Mouse (Mus musculus): ENCODE results near the gene Tax1bp3.

The Tax1bp3 gene

GRCm38 (mm10) chr11:73172186-73172585, 4.7 kb upstream of the Tax1bp3 start:
- DNase-seq (ENCODE audit: inconsistent age in 2 of 2, low spot score in 1 of 2): peak in 1 of 2 experiments; percentile 64

DNA sequence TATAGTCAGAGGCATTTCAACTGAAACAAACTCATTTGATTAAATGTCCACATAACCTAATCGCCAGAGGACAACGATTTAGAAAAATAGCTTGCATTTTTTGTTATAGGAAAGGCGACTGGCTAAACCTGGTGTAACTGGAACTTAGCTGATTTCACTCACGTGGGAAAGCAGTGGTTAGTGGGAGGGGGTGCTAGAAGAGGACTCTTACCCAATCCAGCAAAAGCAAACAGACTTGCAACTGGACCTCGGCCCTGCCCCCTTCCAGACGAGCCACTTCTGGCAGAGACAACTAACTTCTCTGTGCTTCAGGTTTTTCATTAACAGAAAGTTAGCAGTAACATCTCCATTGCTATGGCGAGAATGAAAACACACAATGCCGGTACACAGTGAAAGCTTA, 1.3 kb upstream of the Tax1bp3 start:
- DNase-seq (ENCODE audit: inconsistent age in 2 of 2, low spot score in 1 of 2): peak; percentile 28 to 56

DNA sequence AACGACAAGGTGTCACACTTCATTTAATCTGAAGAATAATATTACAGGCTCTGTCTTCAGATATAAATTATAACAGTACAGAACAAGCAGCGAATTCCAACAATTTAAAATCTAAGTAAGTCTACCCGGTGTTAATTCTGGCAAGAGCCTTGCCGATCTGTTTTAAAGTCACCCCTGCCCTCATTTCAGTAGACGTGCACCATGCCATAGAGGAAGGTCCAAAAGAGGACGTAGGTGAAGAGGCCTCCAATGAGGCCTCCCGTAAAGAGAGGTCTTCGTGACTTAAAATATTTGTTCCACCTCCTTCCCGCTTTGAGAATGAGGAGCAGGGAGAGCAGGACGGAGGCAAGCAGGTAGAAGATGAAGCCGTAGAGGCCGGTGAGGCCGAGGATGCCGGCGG, 697 bp upstream of the Tax1bp3 start:
- DNase-seq (ENCODE audit: inconsistent age in 2 of 2, low spot score in 1 of 2): peak in 1 of 2 experiments; percentile 44

GRCm38 (mm10) chr11:73177509-73177875, 609 bp downstream of the Tax1bp3 start:
- DNase-seq (ENCODE audit: inconsistent age in 2 of 2, low spot score in 1 of 2): peak; percentile 90 to 95

GRCm38 (mm10) chr11:73177895-73178294, 1.0 kb downstream of the Tax1bp3 start:
- no peak for DNase-seq (ENCODE audit: inconsistent age in 2 of 2, low spot score in 1 of 2)

DNA sequence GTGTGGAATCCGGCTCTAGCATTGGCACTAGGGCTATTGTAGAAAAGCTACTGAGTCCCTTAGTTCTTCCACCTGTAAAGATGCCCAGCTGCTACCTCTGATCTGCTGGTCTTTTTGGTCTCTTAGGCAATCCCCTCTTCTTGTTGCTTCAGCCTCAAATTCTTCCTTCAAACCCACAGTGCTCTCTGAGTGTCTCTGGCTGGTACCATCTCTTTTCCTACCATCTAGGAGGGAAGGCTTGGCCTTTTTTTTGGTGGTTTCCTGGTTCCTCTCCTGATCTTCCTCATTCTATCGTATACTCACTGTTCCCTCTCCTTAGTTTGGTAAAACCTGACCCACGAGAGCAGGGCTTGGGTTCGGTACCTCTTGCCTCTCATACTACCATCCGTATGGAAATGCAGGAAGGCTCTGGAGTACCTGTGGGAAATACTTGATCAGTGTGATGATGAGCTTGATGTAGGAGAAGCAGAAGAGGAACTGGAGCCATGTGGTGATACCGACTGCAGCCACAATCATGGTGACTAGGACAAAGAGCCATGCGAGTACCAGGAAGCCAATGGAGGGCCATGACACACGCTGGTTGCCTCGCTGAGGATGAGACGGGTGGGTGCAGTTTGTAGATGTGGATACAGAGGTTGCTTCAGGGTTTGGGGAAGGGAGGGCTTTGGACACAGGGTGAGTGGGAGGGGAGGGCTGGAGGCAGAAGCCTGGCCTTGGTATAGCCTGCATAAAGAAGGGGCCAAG, 9.2 kb downstream of the Tax1bp3 start:
- no peak for DNase-seq (ENCODE audit: inconsistent age in 2 of 2, low spot score in 1 of 2)

- no peak for DNase-seq (ENCODE audit: inconsistent age in 2 of 2, low spot score in 1 of 2)
Observed at GRCm38 (mm10) chr11:73187231-73187630, 10.3 kb downstream of the Tax1bp3 start.

- DNase-seq (ENCODE audit: inconsistent age in 2 of 2, low spot score in 1 of 2): peak; percentile 45 to 65
Observed at GRCm38 (mm10) chr11:73193047-73193446, 16.2 kb downstream of the Tax1bp3 start.

- DNase-seq (ENCODE audit: inconsistent age in 2 of 2, low spot score in 1 of 2): no peak
Observed at GRCm38 (mm10) chr11:73194444-73194843, 17.6 kb downstream of the Tax1bp3 start.

DNA sequence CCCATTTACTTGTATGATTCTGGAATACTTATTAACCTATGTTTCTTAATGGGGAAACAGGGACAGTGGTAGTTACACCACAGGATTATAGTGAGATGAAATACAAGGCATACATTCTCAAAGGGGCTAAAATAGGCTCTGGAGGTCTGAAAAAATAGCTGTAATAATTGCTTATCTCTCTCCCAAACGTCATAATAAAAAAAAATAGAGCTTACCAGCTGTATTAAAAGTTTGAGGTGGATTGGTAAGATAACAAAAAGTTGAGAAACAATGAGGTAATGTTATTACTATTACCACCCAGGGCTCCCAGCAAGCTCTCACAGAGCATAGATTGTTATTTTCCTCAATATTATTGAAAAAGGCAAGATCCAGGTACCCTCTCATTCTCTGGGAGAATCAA, 21.3 kb downstream of the Tax1bp3 start:
- no peak for DNase-seq (ENCODE audit: inconsistent age in 2 of 2, low spot score in 1 of 2)

DNA sequence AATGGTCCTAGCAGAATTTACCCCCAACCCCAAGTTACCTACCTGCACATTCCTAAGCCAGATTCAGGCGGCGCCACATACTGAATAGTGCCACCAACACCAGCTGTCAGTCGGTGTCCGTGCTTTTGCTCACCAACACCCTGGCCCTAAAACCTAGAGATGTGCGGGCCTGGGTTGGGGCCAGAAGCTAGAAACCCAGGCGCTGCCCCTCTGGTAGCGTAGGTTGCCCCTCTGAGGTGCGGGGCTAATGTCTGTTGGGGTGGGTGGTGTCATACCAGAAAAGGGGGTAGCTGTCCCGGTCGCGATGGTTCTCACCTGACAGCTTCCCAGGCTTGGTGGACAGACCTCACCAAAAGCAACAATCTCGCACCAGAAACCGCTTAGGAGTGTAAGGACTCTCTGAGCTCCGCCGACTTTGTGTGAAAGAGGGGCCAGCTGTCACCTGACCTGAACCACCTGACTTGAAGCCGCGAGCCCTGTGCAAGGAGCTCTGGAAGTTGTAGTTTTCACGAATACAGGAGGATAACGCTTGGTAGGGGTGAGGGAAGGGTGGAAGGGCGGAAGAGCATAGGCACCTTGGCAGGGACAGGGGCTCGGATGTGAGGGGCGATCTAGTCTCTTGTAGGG, 21.8 kb downstream of the Tax1bp3 start, which contains the start of gene Ctns:
Gene Ctns (minus strand): TSS at position 440 of the 627 bp plus-strand sequence.
- DNase-seq (ENCODE audit: inconsistent age in 2 of 2, low spot score in 1 of 2): peak in 1 of 2 experiments; percentile 90

DNA sequence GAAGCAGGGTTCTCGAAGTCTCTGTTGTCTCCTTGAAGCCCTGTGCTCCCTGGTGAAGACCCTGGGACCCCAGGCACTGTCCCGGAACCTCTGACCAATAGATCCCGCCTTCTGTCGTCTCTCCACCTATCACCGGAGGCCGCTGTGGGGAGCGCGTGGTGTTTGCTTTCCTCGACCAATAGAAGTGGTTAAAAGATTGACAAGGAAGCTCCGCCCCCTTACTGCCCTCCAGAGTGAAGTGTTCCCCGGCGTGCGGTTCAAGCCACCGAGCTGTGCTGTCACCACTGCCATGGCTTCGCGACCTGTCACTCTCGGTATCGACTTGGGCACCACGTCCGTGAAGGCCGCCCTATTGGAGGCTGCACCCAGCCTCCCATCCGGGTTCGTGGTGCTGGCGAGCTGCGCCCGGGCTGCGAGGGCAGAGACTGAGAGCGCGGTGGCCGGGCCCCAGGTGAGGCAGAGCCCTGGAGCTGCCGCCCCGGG, 22.4 kb downstream of the Tax1bp3 start, which contains the start of gene Shpk:
Gene Shpk (plus strand): TSS at position 231 of the 483 bp plus-strand sequence.
- DNase-seq (ENCODE audit: inconsistent age in 2 of 2, low spot score in 1 of 2): peak; percentile 95 to 99

GRCm38 (mm10) chr11:73199879-73200278, 23.0 kb downstream of the Tax1bp3 start:
- peak in 1 of 2 experiments; percentile 73 for DNase-seq (ENCODE audit: inconsistent age in 2 of 2, low spot score in 1 of 2)

DNA sequence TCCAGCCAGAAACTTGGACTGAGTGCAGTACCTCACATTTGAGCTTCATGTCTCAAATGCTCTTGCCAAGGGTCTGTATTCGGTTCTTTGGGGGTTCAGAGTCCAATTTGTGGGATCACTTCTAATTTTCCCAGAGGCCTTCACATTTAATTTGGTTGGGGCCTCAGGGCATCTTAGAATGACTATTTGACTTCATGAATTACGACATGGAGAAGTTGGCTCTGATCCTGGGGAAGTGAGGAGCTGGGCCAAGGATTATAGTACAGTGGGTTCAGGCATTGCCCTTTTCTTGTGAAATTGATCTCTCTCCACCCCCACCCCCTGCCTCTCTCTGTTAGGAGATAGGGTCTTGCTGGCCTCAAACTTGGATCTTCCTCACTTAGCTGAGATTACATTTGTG, 24.1 kb downstream of the Tax1bp3 start:
- peak; percentile 34 to 84 for DNase-seq (ENCODE audit: inconsistent age in 2 of 2, low spot score in 1 of 2)

GRCm38 (mm10) chr11:73201597-73201996, 24.7 kb downstream of the Tax1bp3 start:
- no peak for DNase-seq (ENCODE audit: inconsistent age in 2 of 2, low spot score in 1 of 2)

- no peak for DNase-seq (ENCODE audit: inconsistent age in 2 of 2, low spot score in 1 of 2)
Observed at GRCm38 (mm10) chr11:73203895-73204294, 27.0 kb downstream of the Tax1bp3 start.

DNA sequence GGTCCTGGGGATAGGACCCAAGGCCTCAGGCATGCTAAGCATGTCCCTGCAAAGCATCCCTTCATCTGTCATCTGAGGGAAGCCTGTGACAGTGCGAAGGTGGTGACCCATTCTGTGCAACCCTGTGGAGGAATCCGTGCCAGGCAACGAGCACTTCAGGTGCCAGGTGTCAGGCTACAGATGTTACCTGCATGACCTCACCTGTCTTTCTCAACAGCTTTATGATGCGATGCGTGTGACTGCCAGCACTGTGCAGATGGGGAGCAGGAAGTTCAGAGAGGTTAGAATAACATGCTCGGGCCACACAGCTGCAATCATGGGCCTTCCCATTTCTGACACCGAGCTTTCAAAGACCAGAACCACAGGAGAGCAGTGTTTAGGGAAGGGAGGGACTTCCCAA, 28.3 kb downstream of the Tax1bp3 start:
- DNase-seq (ENCODE audit: inconsistent age in 2 of 2, low spot score in 1 of 2): no peak

DNA sequence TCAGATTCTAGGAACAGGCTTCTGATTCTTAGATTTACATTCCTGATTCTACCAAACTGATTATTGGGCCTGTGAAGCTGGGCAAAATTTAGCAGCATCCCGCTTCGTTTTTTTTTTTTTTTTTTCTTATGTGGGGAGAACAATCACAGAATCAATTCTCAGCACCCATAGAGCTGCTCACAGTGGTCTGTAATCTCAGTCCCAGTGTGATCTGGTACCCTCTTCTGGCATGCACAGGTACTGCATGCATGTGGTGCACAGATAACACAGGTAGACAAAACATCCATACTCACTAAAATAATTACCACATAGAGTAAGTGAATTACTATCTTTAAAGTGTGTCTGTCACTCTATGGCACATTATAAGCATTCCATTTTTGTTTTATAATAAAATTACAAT, 30.7 kb downstream of the Tax1bp3 start:
- no peak for DNase-seq (ENCODE audit: inconsistent age in 2 of 2, low spot score in 1 of 2)

- no peak for DNase-seq (ENCODE audit: inconsistent age in 2 of 2, low spot score in 1 of 2)
Observed at GRCm38 (mm10) chr11:73213956-73214355, 37.1 kb downstream of the Tax1bp3 start.

- no peak for DNase-seq (ENCODE audit: inconsistent age in 2 of 2, low spot score in 1 of 2)
Observed at GRCm38 (mm10) chr11:73219671-73220070, 42.8 kb downstream of the Tax1bp3 start.

- no peak for DNase-seq (ENCODE audit: inconsistent age in 2 of 2, low spot score in 1 of 2)
Observed at GRCm38 (mm10) chr11:73220651-73221050, 43.8 kb downstream of the Tax1bp3 start.

DNA sequence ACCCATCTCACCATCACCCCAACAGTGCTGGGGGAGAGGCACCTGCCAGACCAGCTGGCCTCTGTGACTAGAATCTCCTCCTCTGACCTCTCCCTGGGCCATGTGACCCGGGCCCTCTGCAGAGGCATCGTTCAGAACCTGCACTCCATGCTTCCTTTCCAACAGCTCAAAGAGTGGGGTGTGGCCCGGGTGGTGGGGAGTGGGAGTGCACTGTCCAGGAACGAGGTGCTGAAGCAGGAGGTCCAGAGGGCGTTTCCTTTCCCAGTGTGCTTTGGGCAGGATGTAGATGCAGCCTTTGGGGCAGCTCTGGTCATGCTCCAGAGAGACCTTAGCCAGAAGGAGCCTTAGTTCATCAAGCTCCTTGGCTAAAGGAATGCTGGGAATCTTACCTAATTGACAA, 46.0 kb downstream of the Tax1bp3 start:
- DNase-seq (ENCODE audit: inconsistent age in 2 of 2, low spot score in 1 of 2): no peak
